Mouse (Mus musculus): ENCODE measurements at regions not wholly inside any gene's neighbourhood (a gene's known extent, or its start where the extent isn't known, plus 50 kb on each side); places are given as distances from the start of the nearest gene placed in this dataset.
A peak's percentile ranks its signal among the peaks of the same experiment; 100 is the strongest.
"Not testable (repeated sequence)": the region's sequence is repeated elsewhere in the genome, so short reads cannot be mapped to it uniquely, and the experiment has no call there.

- no peak for DNase-seq
Observed at GRCm38 (mm10) chr1:78588036-78588435, 69.6 kb upstream of the Acsl3 start.

- DNase-seq, result not testable (repeated sequence)
Observed at GRCm38 (mm10) chr1:78588660-78589059, 69.0 kb upstream of the Acsl3 start.

GRCm38 (mm10) chr1:78590558-78590957 is 67.1 kb upstream of the Acsl3 start:
- no peak for DNase-seq

- peak; percentile 4 for DNase-seq
Observed at GRCm38 (mm10) chr1:78593927-78594641, 63.5 kb upstream of the Acsl3 start.

GRCm38 (mm10) chr1:78595521-78596139 is 62.0 kb upstream of the Acsl3 start:
- no peak for DNase-seq

GRCm38 (mm10) chr1:78598561-78598960 is 59.1 kb upstream of the Acsl3 start:
- no peak for DNase-seq

- no peak for DNase-seq
Observed at GRCm38 (mm10) chr1:78600666-78601065, 57.0 kb upstream of the Acsl3 start.

- no peak for DNase-seq
Observed at GRCm38 (mm10) chr1:78601568-78601967, 56.1 kb upstream of the Acsl3 start.

- DNase-seq, result no peak
Observed at GRCm38 (mm10) chr1:78602039-78602438, 55.6 kb upstream of the Acsl3 start.

- no peak for DNase-seq
Observed at GRCm38 (mm10) chr1:78602885-78603284, 54.7 kb upstream of the Acsl3 start.

GRCm38 (mm10) chr1:78604820-78605550 is 52.6 kb upstream of the Acsl3 start:
- no peak for DNase-seq

Measured in lung, postnatal 14 days (tissue).